Mouse (Mus musculus) v-Abl transformed pro-B cells (cell line): ENCODE data around the gene Grik3.

Source experiments
- in situ Hi-C, 2 experiments: fragments of 400-800 bp; cut with MboI; formaldehyde crosslinking; loops; one replicate each; pipeline ENCODE4 v1.15.1; 2025; ENCODE audit not compliant: unreplicated experiment in 2 of 2

Gene Grik3

DNA sequence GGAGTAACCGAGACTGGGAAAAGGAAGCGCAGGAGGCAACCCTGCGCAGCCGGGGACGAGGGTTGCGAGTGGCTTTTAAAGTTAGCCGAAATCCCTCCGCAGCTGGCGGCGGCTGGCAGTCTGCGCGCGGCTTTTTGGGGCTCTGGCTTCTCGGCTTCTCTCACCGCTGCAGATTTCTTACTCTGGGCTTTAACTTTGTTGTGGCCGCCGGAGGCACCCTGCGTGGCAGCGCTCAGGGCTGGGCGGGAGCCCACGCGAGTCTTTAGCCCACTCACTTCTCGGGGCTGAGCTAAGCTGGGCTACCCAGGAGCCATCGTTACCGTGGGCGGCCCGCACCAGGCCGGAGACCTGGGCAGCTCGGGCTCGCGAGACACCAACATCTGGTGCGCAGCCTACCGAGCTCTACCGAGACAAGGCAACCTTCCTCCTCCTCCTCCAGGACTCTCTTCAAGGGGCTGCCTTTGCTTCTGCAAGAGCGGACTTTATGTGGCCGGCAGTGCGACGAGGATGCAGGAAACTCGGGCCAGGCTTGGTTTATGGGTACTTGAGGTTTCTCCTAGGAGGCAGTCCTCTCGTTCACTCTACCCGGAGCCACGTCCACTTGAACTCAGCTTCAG is 1.1 kb downstream of the Grik3 start:
- in situ Hi-C loops = no loop called here

DNA sequence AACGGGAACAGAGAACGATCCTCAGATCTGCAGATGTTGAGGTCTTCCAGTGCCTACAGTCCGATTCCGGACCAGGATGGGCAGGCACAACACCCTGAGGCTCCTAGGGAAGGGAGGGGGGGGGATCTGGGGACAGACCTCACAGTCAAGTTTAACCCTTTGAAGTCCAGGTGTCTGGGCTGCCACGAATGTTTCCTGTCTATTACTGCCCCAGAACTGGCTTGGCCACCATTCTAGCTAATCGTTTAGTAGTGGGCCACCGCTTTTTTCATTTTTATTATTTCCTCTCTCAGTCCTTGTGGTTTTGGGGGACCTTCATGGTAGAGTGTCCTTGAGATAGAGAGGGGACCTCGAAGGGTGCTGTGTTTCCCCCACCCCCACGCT is 1.6 kb downstream of the Grik3 start:
- in situ Hi-C loops = no loop called here

DNA sequence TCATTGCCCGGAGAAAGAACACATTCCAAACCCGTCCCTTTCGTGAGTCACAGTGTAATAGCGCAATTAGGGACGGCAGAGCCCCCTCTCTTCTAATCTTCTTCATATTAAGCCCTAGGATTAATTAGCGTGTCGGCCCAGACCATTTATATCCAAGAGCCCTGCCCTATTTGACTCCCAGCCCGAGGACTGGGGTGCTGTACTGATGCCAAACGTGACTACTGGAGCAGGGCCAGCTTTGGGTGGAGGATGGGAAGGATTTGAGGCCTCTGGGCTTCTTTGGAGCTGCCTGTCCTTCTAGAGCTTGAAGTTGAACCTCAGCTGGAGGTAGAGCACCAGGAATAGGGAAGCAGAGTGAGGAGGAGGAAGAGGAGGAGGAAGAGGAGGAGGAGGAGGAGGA is 2.2 kb downstream of the Grik3 start:
- in situ Hi-C loops = no loop called here

DNA sequence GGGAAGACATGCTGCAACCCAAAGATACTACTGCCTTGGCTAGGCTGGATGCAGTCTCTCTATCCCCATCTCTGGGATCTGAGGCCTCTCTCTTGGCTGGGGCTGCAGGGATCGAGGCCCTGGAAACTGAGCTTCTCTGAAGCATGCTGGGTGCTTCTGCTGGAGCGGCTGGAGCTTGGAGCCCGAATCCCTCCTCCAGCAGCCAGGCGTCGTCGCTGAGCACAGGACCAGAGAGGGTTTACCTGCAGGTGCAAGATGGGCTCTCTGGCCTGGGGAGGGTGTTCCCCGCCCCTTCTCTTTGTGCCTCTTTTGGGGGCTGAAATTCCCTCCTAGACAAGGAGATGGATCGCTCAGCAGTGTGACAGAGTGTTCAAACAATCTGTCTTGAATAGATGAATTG is 2.6 kb downstream of the Grik3 start:
- in situ Hi-C loops = no loop called here

DNA sequence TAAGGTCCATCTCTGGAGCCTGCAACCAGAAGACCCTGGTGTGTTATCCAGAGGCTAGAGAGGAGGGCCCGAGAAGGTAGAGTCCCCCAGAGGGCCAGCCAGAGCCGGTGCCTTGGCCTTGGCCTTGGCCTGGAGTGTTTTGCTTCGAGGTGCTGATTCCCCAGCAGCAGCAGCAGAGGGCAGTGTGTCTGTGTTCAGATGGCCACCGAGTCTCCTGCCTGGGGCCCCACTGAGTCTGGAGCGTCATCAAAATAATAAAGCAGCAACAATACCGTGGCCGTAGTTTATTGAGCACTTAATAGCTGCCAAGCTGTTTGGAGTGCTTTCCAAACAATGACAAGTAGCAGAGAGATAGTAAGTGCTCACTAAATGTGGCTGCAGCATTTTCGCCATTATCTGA is 5.0 kb downstream of the Grik3 start:
- in situ Hi-C loops = no loop called here

DNA sequence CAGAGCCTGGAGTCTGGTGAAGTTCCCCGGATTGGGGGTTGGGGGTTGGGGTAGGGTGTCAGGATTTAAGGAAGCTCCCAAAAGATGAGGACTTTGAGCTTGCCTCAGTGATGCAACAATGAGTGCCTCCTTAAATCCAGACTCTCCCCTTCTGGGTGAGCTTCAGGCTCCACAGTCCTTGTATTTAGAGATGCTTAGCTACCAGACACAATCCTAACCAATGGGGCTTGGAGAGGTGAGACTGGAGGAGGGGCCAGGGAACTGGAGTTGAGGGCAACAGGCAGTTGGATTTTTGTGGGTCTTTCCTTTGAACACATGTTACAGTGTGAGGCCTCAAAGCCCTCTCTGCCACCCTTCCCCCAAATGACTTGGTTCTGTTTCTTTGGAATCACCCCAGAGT is 6.5 kb downstream of the Grik3 start:
- in situ Hi-C loops = no loop called here

DNA sequence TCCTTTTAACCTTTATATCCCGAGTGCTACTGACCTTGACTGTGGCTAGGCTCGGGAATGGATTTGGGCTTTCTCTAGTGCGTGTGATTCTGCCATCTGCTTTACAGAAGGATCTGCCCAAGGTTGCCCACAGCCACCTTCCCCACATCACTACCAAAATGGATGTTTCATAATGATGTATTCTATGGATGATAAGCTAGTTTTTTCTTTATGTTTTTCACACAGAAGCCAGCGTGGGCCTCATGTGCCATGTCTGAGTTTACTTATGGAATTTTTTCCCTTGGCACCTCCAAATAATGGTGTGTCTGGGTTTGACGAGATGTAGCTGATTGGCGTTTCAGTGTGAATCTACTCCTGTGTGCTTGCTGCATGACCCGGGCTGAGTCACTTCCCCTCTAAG is 7.0 kb downstream of the Grik3 start:
- in situ Hi-C loops = no loop called here

DNA sequence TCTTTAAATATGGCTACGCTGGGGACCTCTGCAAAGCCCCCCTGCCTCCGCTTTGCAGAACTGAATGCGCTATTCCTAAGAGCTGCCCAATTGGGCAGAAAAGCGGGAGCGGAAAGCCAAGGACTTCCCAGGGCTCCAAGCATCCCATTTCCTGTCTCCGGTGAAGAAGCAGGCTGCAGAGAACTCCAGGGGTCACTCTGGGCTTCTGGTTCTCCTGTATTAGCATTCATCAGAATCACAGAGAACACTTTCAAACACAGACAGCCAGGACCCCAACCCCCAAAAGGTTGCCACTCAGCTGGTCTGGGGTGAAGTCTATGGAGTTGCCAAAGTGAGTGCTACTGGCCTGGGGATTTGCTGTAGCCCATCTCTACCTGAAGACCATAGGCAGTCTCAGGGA is 8.4 kb downstream of the Grik3 start:
- in situ Hi-C loops = no loop called here

DNA sequence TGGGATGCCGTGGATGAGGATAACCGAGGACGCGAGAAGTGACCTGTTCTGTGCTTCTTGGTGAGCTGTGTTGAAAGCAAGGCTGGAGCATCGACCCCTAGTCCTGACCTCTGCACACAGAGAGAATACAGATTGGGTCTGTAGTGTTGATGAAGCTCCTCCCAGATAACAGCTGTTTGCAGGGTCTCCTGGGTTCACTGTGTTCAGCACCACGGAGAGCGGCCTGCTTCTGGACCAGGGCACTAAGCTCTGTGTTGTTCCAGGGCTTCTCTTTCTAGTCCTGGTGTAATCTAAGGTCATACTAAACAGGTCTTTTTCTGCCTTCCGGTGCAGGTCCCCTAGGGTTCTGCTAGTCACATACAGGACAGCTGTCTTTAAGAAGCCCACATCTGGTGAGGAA is 12.4 kb downstream of the Grik3 start:
- in situ Hi-C loops = no loop called here

DNA sequence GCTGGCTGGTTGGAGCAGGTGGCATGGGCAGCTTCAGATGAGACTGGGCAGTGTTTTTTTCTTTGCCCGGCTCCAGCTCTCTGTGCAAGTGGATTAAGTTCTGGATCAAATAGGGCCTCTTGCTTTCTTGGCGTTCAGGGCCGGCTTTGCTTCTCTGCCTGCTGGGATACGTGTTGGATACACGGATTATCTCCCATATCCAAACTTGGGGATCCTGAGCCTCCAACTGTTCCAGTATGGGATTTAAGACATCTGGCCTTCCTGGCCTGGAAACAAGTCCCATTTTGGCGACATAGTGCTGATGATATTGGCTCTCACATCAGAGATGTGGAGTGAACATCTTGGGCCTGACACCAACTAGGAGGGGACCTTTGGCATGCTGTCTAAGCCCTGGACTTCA is 21.9 kb downstream of the Grik3 start:
- in situ Hi-C loops = no loop called here

DNA sequence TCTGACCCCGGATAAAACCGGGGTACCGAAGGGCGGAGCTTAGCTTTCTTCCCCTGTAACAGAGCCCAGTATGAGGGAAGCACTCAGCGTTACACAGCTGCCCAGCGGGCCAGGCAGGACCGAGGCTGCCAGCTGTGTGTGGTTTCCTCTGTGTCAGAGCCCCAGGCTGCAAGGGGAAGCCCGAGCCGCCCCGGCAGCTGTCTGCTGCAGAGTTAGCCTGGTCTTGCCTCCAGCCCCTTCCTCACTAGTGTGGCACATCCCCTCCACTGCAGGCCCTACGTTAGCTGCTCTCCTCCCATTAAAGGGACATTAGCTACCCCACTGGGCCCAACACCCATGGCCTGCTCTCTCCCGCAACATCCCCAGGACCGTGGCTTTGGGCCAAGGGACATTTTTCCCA is 25.1 kb downstream of the Grik3 start:
- in situ Hi-C loops = no loop called here

DNA sequence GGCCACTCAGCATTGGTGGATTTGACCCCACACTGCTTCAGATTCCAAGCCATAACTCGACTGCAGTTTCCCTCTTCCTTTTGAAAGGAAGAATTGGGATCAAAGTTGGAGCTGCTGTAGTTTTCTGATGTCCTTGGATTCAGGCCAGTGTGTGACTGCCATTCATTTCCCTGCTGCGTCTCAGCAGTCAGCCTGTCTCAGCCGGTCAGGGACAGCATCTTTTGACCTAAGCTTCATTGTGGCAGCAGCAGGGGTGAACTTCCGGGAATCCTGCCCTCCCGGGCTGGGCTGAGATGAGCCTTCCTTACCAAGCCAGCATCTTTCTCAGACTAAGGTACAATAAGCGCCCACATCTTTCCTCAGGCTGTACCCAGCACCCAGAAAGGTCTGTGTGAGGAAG is 26.1 kb downstream of the Grik3 start:
- in situ Hi-C loops = no loop called here

DNA sequence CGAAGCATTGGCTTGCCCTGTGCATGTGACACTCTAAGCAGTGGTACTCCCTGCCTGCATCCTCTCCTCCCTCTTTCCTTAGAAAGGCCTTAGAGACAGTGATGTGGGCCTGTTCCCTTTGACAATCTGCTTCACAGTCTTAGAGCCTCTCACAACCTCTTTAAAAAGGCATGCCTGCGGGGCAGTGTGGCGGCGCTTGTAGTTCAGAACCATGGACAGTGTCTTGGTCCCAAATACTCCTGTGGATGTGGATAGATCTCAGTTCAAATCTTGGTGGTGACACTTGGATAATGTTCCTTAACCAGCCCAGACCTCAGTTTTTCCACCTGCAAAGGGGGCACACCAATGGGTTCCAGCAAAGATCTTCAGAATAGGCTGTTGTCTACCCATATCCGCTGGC is 28.4 kb downstream of the Grik3 start:
- in situ Hi-C loops = no loop called here

DNA sequence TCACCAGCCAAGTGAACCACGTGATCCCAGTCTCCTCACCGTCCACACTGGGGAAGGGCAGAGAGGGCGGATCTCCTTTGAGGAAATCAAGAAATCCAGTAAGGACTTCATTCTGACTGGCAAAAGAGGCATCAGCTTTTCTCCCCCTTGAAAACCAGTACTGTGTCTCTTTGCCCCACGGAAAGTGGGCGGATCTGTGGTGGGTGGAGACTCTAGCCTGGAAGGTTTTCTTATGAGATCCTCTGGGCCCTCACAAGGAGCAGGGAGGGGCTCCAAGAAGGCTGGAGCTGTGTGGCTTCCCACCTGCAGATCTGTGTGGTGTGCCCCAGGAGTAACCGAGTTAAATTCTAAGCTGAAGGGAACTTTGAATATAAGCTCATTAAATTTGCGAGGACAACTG is 32.4 kb downstream of the Grik3 start:
- in situ Hi-C loops = no loop called here

DNA sequence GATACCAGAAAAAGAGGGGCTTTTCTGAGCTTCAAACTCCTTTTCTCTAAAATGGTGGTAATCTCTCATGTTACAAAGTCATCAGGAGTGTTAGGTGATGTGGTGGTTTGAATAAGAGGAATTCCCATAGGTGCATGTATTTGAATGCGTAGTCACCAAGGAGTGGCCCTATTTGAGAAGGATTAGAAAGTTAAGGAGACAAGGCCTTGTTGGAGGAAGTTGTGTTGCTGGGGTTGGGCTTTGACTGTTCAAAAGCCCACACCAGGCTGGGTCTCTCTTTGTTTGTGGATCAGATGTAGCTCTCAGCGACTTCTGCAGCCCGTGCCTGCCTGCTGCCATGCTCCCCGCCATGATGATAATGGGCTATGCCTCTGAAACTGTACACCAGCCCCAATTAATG is 34.8 kb downstream of the Grik3 start:
- in situ Hi-C loops = no loop called here

DNA sequence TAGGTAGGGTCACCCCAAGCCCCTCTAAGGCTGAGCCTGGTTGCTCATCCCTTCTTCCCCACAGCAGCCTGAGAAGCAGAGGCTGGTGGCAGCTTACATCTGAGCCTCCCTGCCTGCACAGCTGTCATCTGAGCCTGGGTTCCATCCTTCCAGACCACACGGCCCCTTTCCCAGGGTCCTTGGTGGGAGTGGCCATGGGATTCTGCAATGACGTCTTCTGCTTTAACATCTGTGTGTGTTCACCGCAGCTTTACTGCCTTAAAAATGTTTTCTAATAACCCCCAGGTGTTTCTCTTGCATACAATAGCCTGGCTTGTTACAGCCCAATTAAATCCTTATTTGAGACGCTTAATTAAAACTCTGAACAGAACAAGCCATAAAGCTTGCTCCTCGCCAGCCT is 35.9 kb downstream of the Grik3 start:
- in situ Hi-C loops = no loop called here

DNA sequence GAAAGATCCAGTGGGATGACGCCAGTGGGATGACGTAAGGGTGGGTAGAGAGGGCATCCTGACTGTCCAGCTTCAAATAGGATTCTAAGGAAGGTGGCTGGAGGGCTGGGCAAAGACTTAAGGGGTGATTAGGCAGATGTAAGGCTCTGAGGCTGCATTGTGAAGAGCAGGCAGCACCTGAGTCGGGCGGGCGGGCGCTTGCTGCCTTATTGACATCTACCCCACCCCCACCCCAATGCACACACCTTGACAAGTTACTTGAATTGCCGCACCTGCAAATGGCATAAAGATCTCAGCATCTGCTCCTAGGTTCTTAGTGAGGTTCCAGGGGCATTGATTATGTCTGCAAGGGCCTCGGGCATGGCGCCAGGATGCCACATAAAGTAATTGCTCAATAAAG is 43.5 kb downstream of the Grik3 start:
- in situ Hi-C loops = no loop called here

DNA sequence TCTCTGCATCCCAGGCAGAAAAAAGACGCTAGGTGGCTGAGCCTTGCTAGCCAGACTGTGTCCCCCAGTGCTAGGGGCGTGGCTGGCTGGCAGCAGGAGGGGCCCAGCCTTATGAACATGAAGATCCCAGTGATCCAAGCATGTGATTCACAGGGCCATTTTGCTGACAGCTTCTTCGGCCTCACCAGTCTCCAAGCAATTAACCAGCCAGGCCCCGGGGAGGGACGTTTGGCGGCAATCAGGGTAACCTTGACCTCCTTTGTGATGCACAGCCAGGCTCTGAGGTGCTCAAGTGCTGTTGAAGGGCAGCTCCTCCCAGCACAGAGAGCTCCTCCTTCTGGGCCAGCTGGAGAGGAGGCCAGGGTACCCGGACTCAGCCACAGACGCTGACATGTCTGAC is 43.9 kb downstream of the Grik3 start:
- in situ Hi-C loops = no loop called here

DNA sequence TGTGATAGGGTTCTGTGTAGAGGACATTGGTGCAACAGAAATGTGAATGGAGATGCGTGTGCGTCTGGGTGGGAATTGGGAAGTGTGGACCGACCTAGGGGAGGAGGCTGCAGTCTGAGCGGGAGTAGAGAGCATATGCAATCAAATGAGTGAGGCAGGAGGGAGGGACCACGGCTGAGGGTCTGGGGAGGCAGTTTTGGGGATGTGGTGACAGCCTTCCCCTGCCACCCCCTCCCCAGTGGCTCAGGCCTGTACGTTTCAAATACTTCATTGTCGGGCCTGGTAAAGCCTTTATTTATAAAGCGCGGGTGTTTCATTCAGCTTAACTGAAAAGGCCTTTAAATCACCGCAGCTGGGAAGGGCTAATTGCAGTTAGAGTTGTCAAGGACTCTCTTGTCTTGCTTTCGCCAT is 44.5 kb downstream of the Grik3 start:
- in situ Hi-C loops = no loop called here

DNA sequence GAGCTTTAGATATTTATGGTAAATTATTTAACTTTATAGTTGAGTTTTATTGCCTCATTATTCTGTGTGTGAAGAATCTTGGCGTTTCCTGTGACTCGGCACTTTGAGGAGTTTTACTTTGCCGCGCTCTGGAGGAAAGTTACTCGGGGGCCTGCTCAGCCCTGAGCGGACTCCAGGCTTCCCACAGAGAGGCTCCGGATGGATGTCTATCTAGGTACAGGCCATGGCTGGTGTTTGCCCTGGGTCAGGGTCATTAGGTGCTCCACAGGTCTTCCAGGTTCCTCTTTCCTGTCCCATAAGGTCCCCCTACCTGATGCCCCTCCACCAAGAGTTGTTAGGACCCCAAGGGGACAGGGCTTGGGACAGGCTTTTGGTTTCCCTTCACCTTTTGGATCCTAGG is 45.0 kb downstream of the Grik3 start:
- in situ Hi-C loops = no loop called here

DNA sequence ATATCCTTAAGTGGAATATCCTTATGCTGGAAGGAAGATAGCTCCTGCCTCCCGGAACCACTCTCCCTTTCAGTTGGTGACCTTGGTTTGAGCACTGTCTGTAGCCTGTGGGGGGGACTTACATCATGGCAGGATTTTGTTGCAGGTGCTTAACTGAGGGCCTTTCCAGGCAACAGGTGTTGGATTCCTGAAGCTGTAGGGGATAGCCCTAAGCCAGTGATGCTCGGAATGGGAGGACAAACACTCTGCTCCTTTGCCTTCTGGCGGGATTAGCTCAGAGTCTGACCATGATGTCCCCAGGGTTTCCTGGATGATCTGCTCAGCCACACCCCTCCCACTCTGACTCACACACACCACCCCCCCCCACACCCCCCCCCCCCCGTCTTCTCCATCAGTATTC is 45.5 kb downstream of the Grik3 start:
- in situ Hi-C loops = no loop called here

DNA sequence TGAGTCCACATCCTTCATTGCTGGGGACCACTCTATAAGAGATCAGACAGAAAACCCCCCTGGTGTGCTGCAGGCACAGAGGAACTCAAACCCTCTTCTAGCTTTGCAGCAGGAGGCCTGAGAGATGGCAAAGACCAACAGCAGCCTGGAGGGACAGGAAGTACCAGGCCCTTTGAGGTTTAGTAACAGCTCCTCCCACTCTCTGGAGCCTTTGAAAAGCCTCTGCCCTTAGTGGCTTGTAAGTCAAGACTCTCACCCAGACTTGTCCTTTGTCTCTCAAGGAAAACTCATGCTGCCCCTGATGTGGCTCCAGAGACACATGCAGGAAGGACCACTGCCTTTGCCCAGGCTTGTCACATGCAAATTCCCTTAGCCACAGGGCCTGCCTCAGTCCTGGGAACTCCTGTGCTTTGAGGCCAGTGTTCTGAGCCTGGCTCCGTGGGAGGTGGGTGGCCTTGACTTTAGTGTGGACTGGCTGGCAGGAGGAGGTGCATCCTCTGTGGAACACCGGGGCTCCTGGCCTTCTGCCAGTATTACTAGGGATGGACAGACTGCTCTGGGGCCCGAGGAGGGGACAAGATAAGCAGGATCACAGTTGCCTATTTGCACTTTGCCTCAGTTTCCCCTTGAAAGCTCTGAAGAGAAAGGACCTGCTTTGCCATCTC is 47.9 kb downstream of the Grik3 start:
- in situ Hi-C loops = no loop called here

DNA sequence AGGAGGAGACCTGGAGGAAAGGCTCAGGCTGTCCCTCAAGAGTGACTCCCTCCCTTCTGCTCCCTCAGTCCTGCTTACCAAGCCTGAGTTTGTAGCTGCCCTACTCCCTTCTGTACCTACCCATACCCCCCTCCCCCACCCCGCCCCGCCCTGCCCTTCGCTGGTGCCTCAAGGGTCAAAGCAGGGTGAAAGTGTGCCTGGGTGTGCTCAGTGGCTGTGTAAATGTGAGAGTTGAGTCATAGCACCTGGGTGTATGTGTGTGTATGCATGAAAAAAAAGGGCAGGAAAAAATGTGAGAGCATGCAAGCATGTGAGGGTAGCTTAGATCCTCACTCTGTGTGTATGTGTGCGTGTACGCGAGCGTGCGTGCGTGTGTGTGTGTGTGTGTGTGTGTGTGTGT is 49.1 kb downstream of the Grik3 start:
- in situ Hi-C loops = no loop called here
